Mouse (Mus musculus): ENCODE data around the gene Fmnl1.

The Fmnl1 gene

GRCm38 (mm10) chr11:103158621-103159478 lies 12.1 kb upstream of the Fmnl1 start:
- in situ Hi-C loops (cut with MboI, MseI) = loop anchor here in 1 of 2 experiments (5.0 kb wide), 1 partner anchor 57 kb away; the partner anchor contains the start of genes Acbd4 and Plcd3

- in situ Hi-C loops (cut with MboI, MseI) = no loop called here
Measured at GRCm38 (mm10) chr11:103160738-103161137, 10.2 kb upstream of the Fmnl1 start.

- in situ Hi-C loops (cut with MboI, MseI) = no loop called here
Measured at GRCm38 (mm10) chr11:103161449-103161848, 9.5 kb upstream of the Fmnl1 start.

GRCm38 (mm10) chr11:103162132-103162531 lies 8.8 kb upstream of the Fmnl1 start:
- in situ Hi-C loops (cut with MboI, MseI) = no loop called here

- in situ Hi-C loops (cut with MboI, MseI) = no loop called here
Measured at GRCm38 (mm10) chr11:103164391-103164790, 6.5 kb upstream of the Fmnl1 start.

GRCm38 (mm10) chr11:103168690-103169390 lies 2.1 kb upstream of the Fmnl1 start:
- in situ Hi-C loops (cut with MboI, MseI) = no loop called here

- in situ Hi-C loops (cut with MboI, MseI) = loop anchor here in 1 of 2 experiments (5.0 to 10.0 kb wide), 2 partner anchors 95 to 158 kb away; partner anchors contain the start of gene Map3k14
Measured at GRCm38 (mm10) chr11:103169664-103170063, 1.2 kb upstream of the Fmnl1 start.

- in situ Hi-C loops (cut with MboI, MseI) = loop anchor here in 1 of 2 experiments (5.0 to 10.0 kb wide), 2 partner anchors 95 to 157 kb away; partner anchors contain the start of gene Map3k14
Measured at GRCm38 (mm10) chr11:103170111-103170493, 805 bp upstream of the Fmnl1 start.

- in situ Hi-C loops (cut with MboI, MseI) = loop anchor here in 1 of 2 experiments (5.0 to 10.0 kb wide), 2 partner anchors 94 to 156 kb away; partner anchors contain the start of gene Map3k14
Measured at GRCm38 (mm10) chr11:103171286-103171620, 346 bp downstream of the Fmnl1 start.

GRCm38 (mm10) chr11:103171703-103172391 lies 940 bp downstream of the Fmnl1 start:
- in situ Hi-C loops (cut with MboI, MseI) = loop anchor here in 1 of 2 experiments (5.0 to 10.0 kb wide), 2 partner anchors 93 to 155 kb away; partner anchors contain the start of gene Map3k14

GRCm38 (mm10) chr11:103172392-103173040 lies 1.6 kb downstream of the Fmnl1 start:
- in situ Hi-C loops (cut with MboI, MseI) = loop anchor here in 1 of 2 experiments (5.0 to 10.0 kb wide), 2 partner anchors 92 to 155 kb away; partner anchors contain the start of gene Map3k14

- in situ Hi-C loops (cut with MboI, MseI) = loop anchor here in 1 of 2 experiments (5.0 to 10.0 kb wide), 2 partner anchors 92 to 154 kb away; partner anchors contain the start of gene Map3k14
Measured at GRCm38 (mm10) chr11:103173041-103173770, 2.3 kb downstream of the Fmnl1 start.

GRCm38 (mm10) chr11:103173771-103174344 lies 3.0 kb downstream of the Fmnl1 start:
- in situ Hi-C loops (cut with MboI, MseI) = loop anchor here in 1 of 2 experiments (5.0 to 10.0 kb wide), 2 partner anchors 91 to 153 kb away; partner anchors contain the start of gene Map3k14

- in situ Hi-C loops (cut with MboI, MseI) = loop anchor here in 1 of 2 experiments (5.0 to 10.0 kb wide), 2 partner anchors 90 to 153 kb away; partner anchors contain the start of gene Map3k14
Measured at GRCm38 (mm10) chr11:103174411-103174832, 3.5 kb downstream of the Fmnl1 start.

- in situ Hi-C loops (cut with MboI, MseI) = loop anchor here (5.0 to 10.0 kb wide), 3 partner anchors 87 to 152 kb away; partner anchors contain the start of gene Map3k14 (in 1 of the 2)
Measured at GRCm38 (mm10) chr11:103174891-103175391, 4.0 kb downstream of the Fmnl1 start.

- in situ Hi-C loops (cut with MboI, MseI) = loop anchor here (5.0 to 10.0 kb wide), 2 partner anchors 86 to 89 kb away; partner anchors contain the start of gene Map3k14 (in 1 of the 2)
Measured at GRCm38 (mm10) chr11:103175688-103176442, 5.0 kb downstream of the Fmnl1 start.

GRCm38 (mm10) chr11:103176510-103176909 lies 5.6 kb downstream of the Fmnl1 start:
- in situ Hi-C loops (cut with MboI, MseI) = loop anchor here (5.0 to 10.0 kb wide), 2 partner anchors 86 to 88 kb away; partner anchors contain the start of gene Map3k14 (in 1 of the 2)

GRCm38 (mm10) chr11:103177216-103177615 lies 6.3 kb downstream of the Fmnl1 start:
- in situ Hi-C loops (cut with MboI, MseI) = loop anchor here (5.0 to 10.0 kb wide), 2 partner anchors 85 to 88 kb away; partner anchors contain the start of gene Map3k14 (in 1 of the 2)

All from T-helper 17 cell (primary cell).